Mouse (Mus musculus): Measurements from ENCODE around the gene Mydgf.

Mydgf gene

GRCm38 (mm10) chr17:56183658-56184103 lies at the start of gene Mydgf:
Gene Mydgf (minus strand): TSS chr17:56183920.
- DNase-seq (ENCODE audit: low read depth, low spot score): peak; percentile 91

GRCm38 (mm10) chr17:56233389-56233788 lies 49.7 kb upstream of the Mydgf start:
- no peak for DNase-seq (ENCODE audit: low read depth, low spot score)

- DNase-seq (ENCODE audit: low read depth, low spot score): no peak
Measured at GRCm38 (mm10) chr17:56229943-56230342, 46.2 kb upstream of the Mydgf start.

GRCm38 (mm10) chr17:56226566-56226965 lies 42.8 kb upstream of the Mydgf start:
- DNase-seq (ENCODE audit: low read depth, low spot score): no peak

GRCm38 (mm10) chr17:56224916-56225315 lies 41.2 kb upstream of the Mydgf start:
- DNase-seq (ENCODE audit: low read depth, low spot score): no peak

GRCm38 (mm10) chr17:56219805-56220204 lies 36.1 kb upstream of the Mydgf start:
- no peak for DNase-seq (ENCODE audit: low read depth, low spot score)

- no peak for DNase-seq (ENCODE audit: low read depth, low spot score)
Measured at GRCm38 (mm10) chr17:56219251-56219650, 35.5 kb upstream of the Mydgf start.

- peak; percentile 96 for DNase-seq (ENCODE audit: low read depth, low spot score)
Measured at GRCm38 (mm10) chr17:56218377-56219191, 34.9 kb upstream of the Mydgf start, which contains the start of gene Dpp9. Gene Dpp9 (minus strand): TSS chr17:56218905.

- no peak for DNase-seq (ENCODE audit: low read depth, low spot score)
Measured at GRCm38 (mm10) chr17:56217670-56218069, 34.0 kb upstream of the Mydgf start.

GRCm38 (mm10) chr17:56214229-56214628 lies 30.5 kb upstream of the Mydgf start:
- DNase-seq (ENCODE audit: low read depth, low spot score): no peak

GRCm38 (mm10) chr17:56212676-56213075 lies 29.0 kb upstream of the Mydgf start:
- no peak for DNase-seq (ENCODE audit: low read depth, low spot score)

- DNase-seq (ENCODE audit: low read depth, low spot score): no peak
Measured at GRCm38 (mm10) chr17:56211090-56211489, 27.4 kb upstream of the Mydgf start.

GRCm38 (mm10) chr17:56208821-56209220 lies 25.1 kb upstream of the Mydgf start:
- DNase-seq (ENCODE audit: low read depth, low spot score): no peak

GRCm38 (mm10) chr17:56207963-56208530 lies 24.3 kb upstream of the Mydgf start:
- no peak for DNase-seq (ENCODE audit: low read depth, low spot score)

- DNase-seq (ENCODE audit: low read depth, low spot score): no peak
Measured at GRCm38 (mm10) chr17:56206986-56207674, 23.4 kb upstream of the Mydgf start.

- no peak for DNase-seq (ENCODE audit: low read depth, low spot score)
Measured at GRCm38 (mm10) chr17:56206276-56206884, 22.7 kb upstream of the Mydgf start.

GRCm38 (mm10) chr17:56203729-56204128 lies 20.0 kb upstream of the Mydgf start:
- DNase-seq (ENCODE audit: low read depth, low spot score): no peak

GRCm38 (mm10) chr17:56202476-56202875 lies 18.8 kb upstream of the Mydgf start:
- no peak for DNase-seq (ENCODE audit: low read depth, low spot score)

- DNase-seq (ENCODE audit: low read depth, low spot score): no peak
Measured at GRCm38 (mm10) chr17:56201642-56202041, 17.9 kb upstream of the Mydgf start.

GRCm38 (mm10) chr17:56200586-56200985 lies 16.9 kb upstream of the Mydgf start:
- no peak for DNase-seq (ENCODE audit: low read depth, low spot score)

- no peak for DNase-seq (ENCODE audit: low read depth, low spot score)
Measured at GRCm38 (mm10) chr17:56196860-56197259, 13.1 kb upstream of the Mydgf start.

GRCm38 (mm10) chr17:56194765-56195164 lies 11.0 kb upstream of the Mydgf start:
- DNase-seq (ENCODE audit: low read depth, low spot score): no peak

All from forelimb bud, embryonic 11.5 days (tissue).